Mouse (Mus musculus) ovary, postnatal 36 days (tissue): ENCODE results near the gene Alg14.

ENCODE experiments used
- DNase-seq: peaks from one replicate; pipeline ENCODE4 v3.0.0; 2022; ENCODE audit warnings: low spot score, mixed read lengths

Alg14 gene

GRCm38 (mm10) chr3:121407417-121407816 is 115.8 kb downstream of the Alg14 start:
- no peak for DNase-seq

GRCm38 (mm10) chr3:121408386-121408785 is 116.8 kb downstream of the Alg14 start:
- no peak for DNase-seq

GRCm38 (mm10) chr3:121411450-121411849 is 119.9 kb downstream of the Alg14 start:
- no peak for DNase-seq
